Mouse (Mus musculus) midbrain, embryonic 13.5 days (tissue): ENCODE data around the gene Gm13288. TPM values are rescaled to one million over a fixed set of nuclear protein-coding genes. Genes with fewer than 3 reads are reported as not detected.
"Not testable (repeated sequence)": the region's sequence is repeated elsewhere in the genome, so short reads cannot be mapped to it uniquely, and the experiment has no call there.

Experiments used
- ATAC-seq: fragments of 200-750 bp; cut with Nextera tagmentation; 2 replicates; pipeline ENCODE4 v1.8.0; 2017; ENCODE audit warnings: mild to moderate bottlenecking, moderate TSS enrichment, moderate library complexity
- H3K27ac ChIP-seq: fragments of 300-500 bp; sonication (generic); 2 replicates; pipeline ENCODE4 v1.5.1; 2015; ENCODE audit warnings: inconsistent platforms, mild to moderate bottlenecking, moderate library complexity
- H3K27me3 ChIP-seq: fragments of 300-500 bp; sonication (generic); 2 replicates; pipeline ENCODE4 v1.6.1; 2015; ENCODE audit warnings: mild to moderate bottlenecking, inconsistent platforms
- H3K36me3 ChIP-seq: fragments of 300-500 bp; sonication (generic); 2 replicates; pipeline ENCODE4 v1.6.1; 2015; ENCODE audit warnings: mild to moderate bottlenecking, inconsistent platforms
- H3K4me1 ChIP-seq: fragments of 300-500 bp; sonication (generic); replicated peaks from 2 replicates; pipeline ENCODE4 v1.6.1; 2015; ENCODE audit warnings: inconsistent platforms
- H3K4me2 ChIP-seq: fragments of 300-500 bp; sonication (generic); replicated peaks from 2 replicates; pipeline ENCODE4 v1.6.1; 2015; ENCODE audit warnings: moderate library complexity, mild to moderate bottlenecking, inconsistent platforms
- H3K4me3 ChIP-seq: fragments of 300-500 bp; sonication (generic); replicated peaks from 2 replicates; pipeline ENCODE4 v1.5.1; 2015; ENCODE audit warnings: mild to moderate bottlenecking, inconsistent platforms
- H3K9ac ChIP-seq: fragments of 300-500 bp; sonication (generic); replicated peaks from 2 replicates; pipeline ENCODE4 v1.6.1; 2015; ENCODE audit warnings: mild to moderate bottlenecking, inconsistent platforms
- H3K9me3 ChIP-seq: fragments of 300-500 bp; sonication (generic); 2 replicates; pipeline ENCODE4 v1.6.1; 2016; ENCODE audit warnings: mild to moderate bottlenecking, inconsistent platforms
- WGBS: fragments of 180-500 bp; shearing (Covaris S2); methylation state at CpG from one replicate; pipeline ENCODE4 v1.1.7; 2015; 5-methylcytosine and 5-hydroxymethylcytosine counted together
- polyA plus RNA-seq: library from polyadenylated mRNA; unstranded; fragments of >200 nt; fragmentation: Nextera tagmentation; extraction: Ambion mirVana; gene quantifications from 2 replicates; pipeline ENCODE4 v1.2.1, GENCODE M21; 2015

The Gm13288 gene
- polyA plus RNA-seq, 1 experiment from 2014 or later: not detected

GRCm38 (mm10) chr4:88780320-88780719 is 25.0 kb upstream of the Gm13288 start:
- ATAC-seq: not testable (repeated sequence)

GRCm38 (mm10) chr4:88781831-88782230 is 23.5 kb upstream of the Gm13288 start, which contains the start of gene Ifnz:
Ifnz (plus strand) TSS chr4:88782131.
- ATAC-seq, H3K27me3 ChIP-seq, H3K27ac ChIP-seq, H3K9ac ChIP-seq, H3K36me3 ChIP-seq, H3K9me3 ChIP-seq, H3K4me1 ChIP-seq, H3K4me3 ChIP-seq: not testable (repeated sequence)
- WGBS: 12% methylated on average over 4 of the region's 7 CpGs
- peak within 1 kb of the TSS; percentile 41 for H3K4me2 ChIP-seq

More at GRCm38 (mm10) chr4:88780320-88780719, 25.0 kb upstream of the Gm13288 start:
- H3K27me3 ChIP-seq, H3K9me3 ChIP-seq, H3K4me2 ChIP-seq, H3K9ac ChIP-seq, H3K27ac ChIP-seq, H3K36me3 ChIP-seq, H3K4me1 ChIP-seq, H3K4me3 ChIP-seq: not testable (repeated sequence)
- 54% methylated on average over 16 of the region's 18 CpGs for WGBS

GRCm38 (mm10) chr4:88782335-88782734 is 23.0 kb upstream of the Gm13288 start:
- H3K4me2 ChIP-seq: peak overlapping the region; percentile 41
- not testable (repeated sequence) for H3K27ac ChIP-seq, H3K9me3 ChIP-seq, H3K4me1 ChIP-seq, ATAC-seq, H3K36me3 ChIP-seq, H3K4me3 ChIP-seq, H3K27me3 ChIP-seq, H3K9ac ChIP-seq
- whole genome bisulfite sequencing: 0% methylated on average over 15 of the region's 31 CpGs

- not testable (repeated sequence) for H3K36me3 ChIP-seq, H3K4me2 ChIP-seq, H3K4me1 ChIP-seq, H3K27ac ChIP-seq, H3K27me3 ChIP-seq, H3K9me3 ChIP-seq, H3K4me3 ChIP-seq, ATAC-seq, H3K9ac ChIP-seq
- no CpG with 5 or more reads among the region's 27 CpGs for WGBS
Observed at GRCm38 (mm10) chr4:88785409-88785808, 19.9 kb upstream of the Gm13288 start, which contains the start of gene Gm13276. Gm13276 (plus strand) TSS chr4:88785709.

GRCm38 (mm10) chr4:88788402-88788801 is 16.9 kb upstream of the Gm13288 start, which contains the start of gene Gm13277:
Gm13277 (plus strand) TSS chr4:88788632.
- not testable (repeated sequence) for H3K4me3 ChIP-seq, H3K4me2 ChIP-seq, H3K27ac ChIP-seq, H3K36me3 ChIP-seq, ATAC-seq, H3K27me3 ChIP-seq, H3K9ac ChIP-seq, H3K4me1 ChIP-seq, H3K9me3 ChIP-seq
- 0% methylated on average over 3 of the region's 28 CpGs for WGBS

GRCm38 (mm10) chr4:88791250-88791649 is 14.1 kb upstream of the Gm13288 start, which contains the start of gene Gm13278:
Gm13278 (plus strand) TSS chr4:88791550.
- not testable (repeated sequence) for H3K4me3 ChIP-seq, ATAC-seq, H3K9me3 ChIP-seq, H3K36me3 ChIP-seq, H3K4me2 ChIP-seq, H3K27ac ChIP-seq, H3K27me3 ChIP-seq, H3K4me1 ChIP-seq, H3K9ac ChIP-seq
- WGBS: no CpG with 5 or more reads among the region's 28 CpGs

- WGBS: 0% methylated on average over 9 of the region's 52 CpGs
- not testable (repeated sequence) for H3K9ac ChIP-seq, ATAC-seq, H3K36me3 ChIP-seq, H3K4me3 ChIP-seq, H3K4me1 ChIP-seq, H3K9me3 ChIP-seq, H3K27me3 ChIP-seq, H3K27ac ChIP-seq, H3K4me2 ChIP-seq
Observed at GRCm38 (mm10) chr4:88793936-88794675, 11.2 kb upstream of the Gm13288 start, which contains the start of gene Gm13275. Gm13275 (plus strand) TSS chr4:88794487.

GRCm38 (mm10) chr4:88797097-88797496 is 8.2 kb upstream of the Gm13288 start, which contains the start of gene Gm13279:
Gm13279 (plus strand) TSS chr4:88797397.
- ATAC-seq, H3K9ac ChIP-seq, H3K4me3 ChIP-seq, H3K36me3 ChIP-seq, H3K27ac ChIP-seq, H3K27me3 ChIP-seq, H3K4me1 ChIP-seq, H3K9me3 ChIP-seq, H3K4me2 ChIP-seq: not testable (repeated sequence)
- no CpG with 5 or more reads among the region's 28 CpGs for WGBS

GRCm38 (mm10) chr4:88799365-88799764 is 6.0 kb upstream of the Gm13288 start, which contains the start of gene Gm13285:
Gm13285 (plus strand) TSS chr4:88799665.
- H3K27ac ChIP-seq, H3K4me1 ChIP-seq, H3K9me3 ChIP-seq, H3K36me3 ChIP-seq, H3K4me2 ChIP-seq, ATAC-seq, H3K27me3 ChIP-seq, H3K4me3 ChIP-seq, H3K9ac ChIP-seq: not testable (repeated sequence)
- 16% methylated on average over 6 of the region's 7 CpGs for WGBS

- whole genome bisulfite sequencing: no CpG with 5 or more reads among the region's 29 CpGs
- H3K4me2 ChIP-seq: 0 out of 2 replicates have a peak within 1 kb of the TSS, but pooled peaks have one; percentile 17
- not testable (repeated sequence) for H3K4me3 ChIP-seq, H3K9ac ChIP-seq, H3K4me1 ChIP-seq, H3K36me3 ChIP-seq, H3K27ac ChIP-seq, H3K9me3 ChIP-seq, ATAC-seq
- H3K27me3 ChIP-seq: peaks cover 14% of the 10 kb centered on the region; the same call in 1 of the 2 replicates
Observed at GRCm38 (mm10) chr4:88802954-88803353, 2.4 kb upstream of the Gm13288 start, which contains the start of gene Gm13287. Gm13287 (plus strand) TSS chr4:88803254.

GRCm38 (mm10) chr4:88805761-88806160 is 430 bp downstream of the Gm13288 start:
- H3K9ac ChIP-seq, H3K27ac ChIP-seq, H3K36me3 ChIP-seq, H3K4me3 ChIP-seq, H3K4me1 ChIP-seq, H3K9me3 ChIP-seq, ATAC-seq: not testable (repeated sequence)
- Histone ChIP-seq H3K4me2 (peak overlapping the region; percentile 45), H3K27me3 (peaks cover 15% of the 10 kb centered on the region; the same call in 1 of the 2 replicates)
- WGBS: no CpG with 5 or more reads among the region's 34 CpGs

- H3K9ac ChIP-seq: no peak within 1 kb of the TSS
- H3K36me3 ChIP-seq: no peaks in the 10 kb centered on the region
- no peak for ATAC-seq
- no peaks in the 10 kb centered on the region for H3K4me1 ChIP-seq
- H3K4me3 ChIP-seq: no peak within 1 kb of the TSS
- H3K27ac ChIP-seq: no peak within 1 kb of the TSS
- no peak within 1 kb of the TSS for H3K4me2 ChIP-seq
- no peaks in the 10 kb centered on the region for H3K27me3 ChIP-seq
- WGBS: 66% methylated on average over 3 of the region's 3 CpGs
- no peaks in the 10 kb centered on the region for H3K9me3 ChIP-seq
Observed at GRCm38 (mm10) chr4:88815928-88816327, 10.6 kb downstream of the Gm13288 start, which contains the start of gene Ifna7. Ifna7 (plus strand) TSS chr4:88816228.
